Mouse (Mus musculus): ENCODE data around the gene Erbb4. TPM values are rescaled to one million over a fixed set of nuclear protein-coding genes. Genes with fewer than 3 reads are reported as not detected.

The Erbb4 gene
- total RNA-seq, 2 experiments from 2014 or later: not detected

DNA sequence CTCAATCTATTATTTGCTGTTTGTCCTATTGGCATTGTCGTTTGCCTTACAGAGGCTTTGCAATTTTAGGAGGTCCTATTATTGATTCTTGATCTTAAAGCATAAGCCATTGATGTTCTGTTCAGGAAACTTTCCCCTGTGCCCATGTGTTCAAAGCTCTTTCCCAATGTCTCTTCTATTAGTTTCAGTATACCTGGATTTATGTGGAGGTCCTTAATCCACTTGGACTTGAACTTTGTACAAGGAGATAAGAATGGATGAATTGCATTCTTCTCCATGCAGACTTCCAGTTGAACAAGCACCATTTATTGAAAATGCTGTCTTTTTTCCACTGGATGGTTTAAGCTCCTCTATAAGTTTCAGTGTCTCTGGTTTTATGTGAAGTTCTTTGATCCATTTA, 536.9 kb downstream of the Erbb4 start:
- no peak for ATAC-seq (replicated peaks; ENCODE audit: poor library complexity)

DNA sequence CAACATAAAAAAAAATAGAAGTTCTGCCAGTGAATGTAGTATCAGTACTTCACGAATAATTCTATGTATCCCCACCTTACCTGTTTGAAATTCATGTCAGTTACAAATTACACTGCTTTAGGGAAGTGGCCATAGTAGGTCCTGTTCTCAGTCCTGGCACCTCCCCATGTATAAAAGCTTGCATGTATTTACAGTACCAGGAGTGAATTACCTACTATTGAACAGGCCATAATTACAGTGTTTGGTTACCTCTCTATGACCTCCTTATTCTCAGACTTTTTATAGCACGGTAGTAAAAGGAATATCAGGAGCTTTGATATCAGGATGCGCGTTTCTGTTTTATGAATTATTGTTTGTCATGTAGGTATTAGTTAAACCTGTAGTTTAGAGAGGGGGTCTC, 564.9 kb downstream of the Erbb4 start:
- no peak for ATAC-seq (replicated peaks; ENCODE audit: poor library complexity)

GRCm38 (mm10) chr1:68517820-68518219, 590.0 kb downstream of the Erbb4 start:
- ATAC-seq (replicated peaks; ENCODE audit: poor library complexity): no peak

GRCm38 (mm10) chr1:68503873-68504272, 604.0 kb downstream of the Erbb4 start:
- ATAC-seq (replicated peaks; ENCODE audit: poor library complexity): no peak

- ATAC-seq (replicated peaks; ENCODE audit: poor library complexity): no peak
Observed at GRCm38 (mm10) chr1:68501561-68501960, 606.3 kb downstream of the Erbb4 start.

DNA sequence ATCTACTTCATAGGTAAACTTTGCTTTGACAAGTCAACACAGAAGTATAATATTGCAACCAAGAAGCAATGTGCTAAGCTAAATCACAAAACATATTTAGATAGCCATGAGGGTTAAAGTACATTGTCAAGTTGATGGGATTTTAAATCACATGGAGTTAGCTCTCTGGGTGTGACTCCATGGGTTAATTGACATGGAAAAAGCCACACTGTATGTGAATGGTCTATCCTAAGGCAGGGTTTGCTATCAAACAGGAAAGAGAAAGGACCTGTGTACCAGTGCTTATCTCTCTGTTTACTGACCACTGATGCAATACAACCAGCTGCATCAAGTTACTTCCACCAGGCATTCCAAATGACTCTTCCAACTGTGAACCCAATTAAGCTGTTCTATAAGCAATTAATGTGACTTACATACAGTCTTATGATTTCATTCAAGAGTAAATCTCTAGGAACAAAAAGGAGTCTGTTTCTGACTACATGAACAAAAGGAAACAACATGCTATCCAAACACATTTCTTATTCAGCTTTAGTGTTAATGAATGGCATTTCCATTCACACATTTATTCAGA, 641.4 kb downstream of the Erbb4 start:
- ATAC-seq (replicated peaks; ENCODE audit: poor library complexity): no peak

DNA sequence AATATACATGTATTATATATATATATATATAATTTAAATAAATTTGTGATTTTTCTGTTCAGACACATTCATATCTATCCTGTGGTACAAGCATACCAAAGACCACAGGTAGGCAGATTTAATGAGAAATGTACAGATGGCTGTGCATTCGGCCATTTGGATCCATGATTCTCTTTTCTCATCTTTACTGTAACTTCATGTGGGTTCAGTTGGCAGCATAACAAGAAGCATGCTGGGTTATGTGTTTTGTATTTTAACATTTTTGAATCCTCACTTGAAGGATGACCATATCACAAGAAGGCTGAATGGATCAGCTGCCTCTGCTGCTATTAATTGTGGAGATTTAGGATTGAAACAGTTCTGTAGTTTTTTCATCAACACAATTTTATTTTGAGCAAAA, 656.6 kb downstream of the Erbb4 start:
- ATAC-seq (replicated peaks; ENCODE audit: poor library complexity): no peak

DNA sequence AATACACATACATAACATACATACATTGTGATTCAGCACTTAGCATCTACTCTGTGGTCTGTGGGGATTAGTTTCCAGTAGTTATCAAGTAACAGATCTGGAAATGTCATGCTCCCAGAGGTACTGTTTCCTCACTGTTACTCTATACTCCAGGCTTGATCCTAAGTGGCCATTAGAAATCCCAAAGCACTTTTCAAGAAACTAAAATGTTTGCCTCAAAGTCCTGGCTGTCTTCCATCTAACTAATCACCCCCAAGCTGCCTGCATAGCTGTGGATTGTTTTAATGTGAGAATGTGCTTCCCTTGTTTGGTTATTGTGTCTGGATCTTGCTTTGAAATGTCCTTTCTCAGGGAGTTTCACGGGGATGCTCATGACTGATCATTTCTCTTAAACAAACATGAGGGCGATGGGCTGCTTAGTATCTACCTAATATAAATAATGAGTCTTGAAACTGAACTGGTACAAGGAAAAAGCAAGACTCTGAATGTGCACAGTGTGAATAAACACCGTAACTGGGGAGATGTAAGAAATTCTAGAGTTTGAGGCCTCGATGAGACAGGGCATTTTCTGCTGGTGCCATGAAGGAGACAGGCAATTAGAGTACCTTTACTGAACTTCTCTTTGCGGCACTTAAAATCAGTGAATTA, 683.4 kb downstream of the Erbb4 start:
- no peak for ATAC-seq (replicated peaks; ENCODE audit: poor library complexity)

- ATAC-seq (replicated peaks; ENCODE audit: poor library complexity): no peak
Observed at GRCm38 (mm10) chr1:68401204-68401603, 706.7 kb downstream of the Erbb4 start.

- no peak for ATAC-seq (replicated peaks; ENCODE audit: poor library complexity)
Observed at GRCm38 (mm10) chr1:68371531-68371930, 736.3 kb downstream of the Erbb4 start.

- no peak for ATAC-seq (replicated peaks; ENCODE audit: poor library complexity)
Observed at GRCm38 (mm10) chr1:68333714-68334113, 774.1 kb downstream of the Erbb4 start.

DNA sequence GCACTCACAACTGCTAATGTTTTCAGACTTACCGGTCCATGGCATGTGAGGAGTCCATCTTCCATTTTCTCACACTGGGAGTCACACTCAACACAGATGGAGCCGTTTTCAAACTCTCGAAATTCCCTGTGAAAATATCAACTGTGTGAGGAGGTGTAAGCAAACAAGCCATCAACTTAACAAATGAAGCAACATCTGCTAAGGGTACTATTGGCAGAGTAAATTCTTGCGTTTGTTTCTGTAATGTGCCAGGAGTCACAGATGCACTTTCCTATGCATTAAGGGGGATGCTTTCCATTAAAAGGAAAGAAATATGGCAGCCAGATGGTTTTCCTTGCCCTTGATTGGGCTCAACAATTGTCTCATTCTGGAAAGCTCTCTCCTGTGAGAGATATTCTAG, 802.0 kb downstream of the Erbb4 start:
- ATAC-seq (replicated peaks; ENCODE audit: poor library complexity): no peak

DNA sequence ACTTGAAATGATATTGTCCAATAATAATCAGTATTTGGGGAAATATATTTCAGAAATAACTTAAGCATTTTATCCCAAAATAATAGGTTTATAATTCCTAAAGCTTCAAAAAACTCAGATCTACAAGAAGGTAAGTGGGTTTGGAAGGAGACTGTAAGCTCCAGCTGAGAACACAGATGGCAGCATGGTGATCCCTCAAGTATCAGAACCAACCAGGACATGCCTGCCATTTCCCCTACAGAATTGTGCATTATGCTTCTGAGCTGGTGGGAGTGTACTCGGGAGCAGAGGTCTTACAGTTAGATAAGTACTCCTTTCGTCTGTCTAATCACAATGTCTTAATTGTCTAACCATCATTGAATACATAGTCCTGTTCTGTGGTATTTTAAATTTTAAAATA, 823.4 kb downstream of the Erbb4 start:
- no peak for ATAC-seq (replicated peaks; ENCODE audit: poor library complexity)

- ATAC-seq (replicated peaks; ENCODE audit: poor library complexity): no peak
Observed at GRCm38 (mm10) chr1:68275819-68276218, 832.0 kb downstream of the Erbb4 start.

DNA sequence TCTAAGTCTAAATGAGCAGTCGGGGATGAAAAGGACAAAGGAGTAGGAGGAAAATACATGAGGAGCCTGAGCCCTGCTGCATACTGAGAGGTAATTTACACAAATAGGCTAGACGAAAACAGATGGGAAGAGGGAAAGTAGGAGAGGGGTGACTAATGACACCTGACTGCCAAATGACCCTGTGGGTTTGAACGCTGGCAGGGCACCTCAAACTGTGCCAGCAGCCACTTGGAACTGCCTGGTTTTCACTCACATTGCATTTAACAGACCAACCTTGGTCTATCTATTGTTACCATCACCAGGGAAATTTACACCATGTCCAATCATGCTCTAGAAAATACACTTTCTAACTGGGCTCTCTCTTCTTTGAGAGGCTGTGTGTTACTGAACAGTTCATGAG, 929.3 kb downstream of the Erbb4 start:
- no peak for ATAC-seq (replicated peaks; ENCODE audit: poor library complexity)

- no peak for ATAC-seq (replicated peaks; ENCODE audit: poor library complexity)
Observed at GRCm38 (mm10) chr1:68155253-68155652, 952.6 kb downstream of the Erbb4 start.

DNA sequence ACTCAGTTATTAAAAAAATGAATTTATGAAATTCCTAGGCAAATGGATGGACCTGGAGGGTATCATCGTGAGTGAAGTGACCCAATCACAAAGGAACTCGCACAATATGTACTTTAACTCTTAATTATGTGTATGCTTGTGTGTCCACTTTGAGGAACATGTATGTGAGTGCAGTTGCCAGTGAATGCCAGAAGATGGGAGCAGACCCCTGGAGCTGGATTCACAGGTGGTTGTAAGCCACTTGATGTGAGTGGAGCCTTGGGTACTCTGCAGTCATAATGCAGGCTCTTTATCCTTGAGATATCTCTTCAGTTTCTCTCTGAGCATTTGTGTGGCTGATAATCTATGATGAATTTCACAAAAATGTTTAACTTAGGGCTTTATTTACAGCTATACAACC, 957.3 kb downstream of the Erbb4 start:
- no peak for ATAC-seq (replicated peaks; ENCODE audit: poor library complexity)

DNA sequence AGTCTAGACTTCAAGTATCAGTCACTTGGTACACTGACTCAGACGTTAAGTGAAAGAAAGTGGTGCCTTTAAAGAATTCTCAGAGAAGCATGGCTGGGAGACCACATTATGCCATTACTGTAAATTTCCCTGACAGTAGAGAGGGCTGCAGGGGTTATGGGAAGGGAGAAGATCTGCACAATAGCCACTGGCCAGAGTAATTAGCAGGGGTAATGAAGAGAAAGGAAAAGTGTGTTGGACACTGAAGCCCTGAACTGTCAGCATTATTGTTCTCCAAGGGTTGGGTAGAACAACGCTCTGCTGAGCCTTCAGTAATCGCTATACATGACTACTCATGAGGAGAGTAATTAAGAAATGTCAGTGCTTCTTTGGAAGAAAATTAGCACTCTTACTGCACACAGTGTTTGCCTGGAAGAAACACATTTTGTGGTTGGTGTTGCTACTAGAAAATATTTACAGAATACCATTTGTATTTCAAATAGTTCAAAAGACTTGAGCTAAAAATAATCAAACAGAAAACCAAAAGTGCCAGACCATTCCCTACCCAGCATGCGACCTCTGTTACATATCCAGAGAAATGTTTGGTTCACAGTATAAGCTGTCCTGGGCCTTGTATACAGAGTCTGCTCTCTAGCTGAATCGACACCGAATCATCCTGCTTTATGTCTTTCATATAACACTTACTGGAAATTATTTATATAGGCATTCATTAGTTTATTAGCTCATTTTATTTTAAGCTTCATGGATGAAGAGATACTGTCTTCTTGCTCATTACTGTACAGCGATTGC, 965.1 kb downstream of the Erbb4 start:
- ATAC-seq (replicated peaks; ENCODE audit: poor library complexity): no peak

DNA sequence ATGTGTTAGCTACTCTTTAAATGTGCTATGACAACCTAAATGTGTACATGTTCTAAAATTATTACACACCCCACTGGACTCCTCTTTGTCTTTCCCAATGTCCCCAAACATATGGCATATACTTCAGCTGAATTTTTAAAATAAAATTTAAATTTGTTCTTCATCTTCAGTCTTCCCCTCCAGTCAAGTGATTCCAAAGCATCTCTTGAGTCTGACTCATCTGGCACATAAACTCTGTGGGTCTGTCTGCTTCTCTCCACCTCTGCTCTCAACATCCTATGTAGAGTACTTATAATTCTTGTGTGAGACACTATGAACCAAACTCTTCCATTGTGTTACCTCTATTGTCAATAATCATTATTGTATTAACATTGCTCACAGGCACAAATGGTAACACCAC, 972.9 kb downstream of the Erbb4 start:
- no peak for ATAC-seq (replicated peaks; ENCODE audit: poor library complexity)

- ATAC-seq (replicated peaks; ENCODE audit: poor library complexity): no peak
Observed at GRCm38 (mm10) chr1:68134450-68134849, 973.4 kb downstream of the Erbb4 start.

- ATAC-seq (replicated peaks; ENCODE audit: poor library complexity): no peak
Observed at GRCm38 (mm10) chr1:68123541-68123940, 984.3 kb downstream of the Erbb4 start.

DNA sequence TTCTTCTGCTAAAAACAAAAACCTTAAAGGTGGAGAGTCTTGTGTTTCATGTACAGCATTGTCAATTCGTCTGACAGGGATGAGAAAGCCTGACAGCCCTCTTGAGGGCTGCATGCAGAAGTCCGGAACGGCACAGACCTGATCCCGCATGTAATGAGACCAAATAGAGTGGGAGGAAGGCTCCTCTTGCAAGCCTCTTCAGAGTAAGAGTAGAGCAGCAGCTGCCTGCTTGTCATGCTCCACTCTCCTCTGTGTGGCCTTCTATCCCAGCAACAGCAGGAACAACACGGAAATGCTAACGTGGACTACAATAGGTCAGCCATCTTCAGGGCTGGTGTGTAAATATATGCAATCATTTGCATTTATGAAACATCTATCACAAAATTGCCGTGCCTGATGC, 987.5 kb downstream of the Erbb4 start:
- no peak for ATAC-seq (replicated peaks; ENCODE audit: poor library complexity)
